24 mouse cellular contexts compared by ENCODE assay signal in the genomic region with DNA sequence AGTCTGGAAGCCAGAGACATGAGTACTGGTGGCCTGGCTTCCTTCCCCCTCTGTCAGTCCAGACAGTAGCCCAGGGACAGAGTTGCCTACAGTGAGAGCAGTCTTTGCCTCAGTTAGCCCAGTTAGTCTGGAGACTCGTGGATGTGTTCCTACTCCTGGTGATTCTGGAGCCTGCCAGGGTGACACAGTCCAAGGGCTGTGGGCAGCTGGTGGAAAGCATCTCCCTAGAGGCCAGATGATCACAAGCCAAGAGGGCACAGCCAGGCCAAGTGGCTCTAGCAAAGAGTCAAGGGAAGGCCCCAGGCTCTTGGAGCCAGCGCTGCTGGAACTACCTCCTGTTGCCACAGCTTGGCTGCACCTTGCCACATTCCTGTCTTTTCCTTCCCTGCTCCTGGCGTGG. TPM values are rescaled to one million over a fixed set of nuclear protein-coding genes. Genes with fewer than 3 reads are reported as not detected.
DNase-seq lines count a peak whose midpoint lies in the region; ATAC-seq lines count a peak whose summit lies in the region.
"Had no signal": no experiment of that assay in that cellular context is flagged by ENCODE, and none has a peak within 500 bp of the region (broad histone marks: within the 10 kb centered on the region; RNA-seq: fewer than 3 reads in every experiment).

No protein-coding gene starts in this region.

- 80% methylated on average over 3 of the region's 3 CpGs for WGBS in embryonic facial prominence, embryonic 13.5 days
- 73% methylated on average over 3 of the region's 3 CpGs for WGBS in embryonic facial prominence, embryonic 10.5 days
- WGBS in midbrain, embryonic 16.5 days = 87% methylated on average over 3 of the region's 3 CpGs

- H3K27me3 ChIP-seq in embryonic facial prominence, embryonic 13.5 days = no peaks in the 10 kb centered on the region
- H3K27me3 ChIP-seq in embryonic facial prominence, embryonic 10.5 days (replicated peaks; ENCODE audit: low read depth, poor library complexity, severe bottlenecking) = no peaks in the 10 kb centered on the region
- H3K27me3 ChIP-seq in midbrain, embryonic 16.5 days (ENCODE audit: control insufficient read depth, insufficient read depth, low read depth, low read length) = no peaks in the 10 kb centered on the region

- H3K9me3 ChIP-seq in embryonic facial prominence, embryonic 13.5 days = no peaks in the 10 kb centered on the region
- no peaks in the 10 kb centered on the region for H3K9me3 ChIP-seq in embryonic facial prominence, embryonic 10.5 days
- no peaks in the 10 kb centered on the region for H3K9me3 ChIP-seq in midbrain, embryonic 16.5 days (replicated peaks; ENCODE audit: control insufficient read depth, low read length, poor library complexity, severe bottlenecking)
- H3K9me3 ChIP-seq: hindbrain, embryonic 10.5 days had no signal

- H3K27ac ChIP-seq in embryonic facial prominence, embryonic 13.5 days = no peak overlapping the region
- H3K27ac ChIP-seq in embryonic facial prominence, embryonic 10.5 days (replicated peaks) = no peak overlapping the region
- no peak overlapping the region for H3K27ac ChIP-seq in midbrain, embryonic 16.5 days (ENCODE audit: low read length)
- H3K27ac ChIP-seq: hindbrain, embryonic 10.5 days; layer of hippocampus, adult 2 months had no signal

- no peaks in the 10 kb centered on the region for H3K4me1 ChIP-seq in embryonic facial prominence, embryonic 13.5 days
- H3K4me1 ChIP-seq in embryonic facial prominence, embryonic 10.5 days = 0 out of 2 replicates have a peak, but pooled peaks cover 2% of the 10 kb centered on the region
- H3K4me1 ChIP-seq in midbrain, embryonic 16.5 days (ENCODE audit: control insufficient read depth, insufficient read depth, low read length) = no peaks in the 10 kb centered on the region
- H3K4me1 ChIP-seq: hindbrain, embryonic 10.5 days had no signal

- no peak overlapping the region for H3K4me3 ChIP-seq in embryonic facial prominence, embryonic 13.5 days
- H3K4me3 ChIP-seq in embryonic facial prominence, embryonic 10.5 days = no peak overlapping the region
- H3K4me3 ChIP-seq in midbrain, embryonic 16.5 days (ENCODE audit: low read depth, low read length) = no peak overlapping the region
- H3K4me3 ChIP-seq: hindbrain, embryonic 10.5 days; layer of hippocampus, adult 2 months had no signal

- no peak for ATAC-seq in embryonic facial prominence, embryonic 13.5 days (ENCODE audit: insufficient number of reproducible peaks, insufficient read depth, low FRiP score, low TSS enrichment, low read depth)
- no peak for ATAC-seq in midbrain, embryonic 16.5 days
- no peak for ATAC-seq in granulocyte monocyte progenitor cell, adult 5-6 weeks (replicated peaks; ENCODE audit: poor library complexity, severe bottlenecking)
- ATAC-seq: forebrain, postnatal 0 days; inflammation-experienced regulatory T-cells, adult 6 months had no signal

- DNase-seq in embryonic facial prominence, embryonic 10.5 days (ENCODE audit: low spot score) = no peak
- peak; percentile 27 to 43 for DNase-seq in adrenal gland, postnatal 36 days
- peak; percentile 43 for DNase-seq in cerebellum, adult 9-10 months
- DNase-seq in gastrocnemius, adult 8-10 months (ENCODE audit: low spot score in 2 of 2) = peak; percentile 25 to 61
- no peak for DNase-seq in left cerebral cortex, adult 9 months (ENCODE audit: low spot score in 2 of 2)
- DNase-seq: B cell, adult 2 months; forebrain, postnatal 0 days; liver; lung, embryonic 14.5 days; lung, postnatal 4 days; thymus, postnatal 36 days had no signal

- H3K36me3 ChIP-seq in embryonic facial prominence, embryonic 13.5 days = peaks cover 72% of the 10 kb centered on the region
- peaks cover 82% of the 10 kb centered on the region for H3K36me3 ChIP-seq in embryonic facial prominence, embryonic 10.5 days (replicated peaks)
- peaks cover 17% of the 10 kb centered on the region; the same call in 1 of the 2 replicates for H3K36me3 ChIP-seq in midbrain, embryonic 16.5 days (ENCODE audit: control insufficient read depth, insufficient read depth, low read length)

- H3K4me2 ChIP-seq in embryonic facial prominence, embryonic 13.5 days = no peak overlapping the region
- H3K4me2 ChIP-seq in midbrain, embryonic 16.5 days (ENCODE audit: low read length) = no peak overlapping the region
- H3K4me2 ChIP-seq: lung, embryonic 14.5 days; midbrain, embryonic 11.5 days had no signal

- peak overlapping the region; percentile 27; the same call in 1 of the 2 replicates for H3K9ac ChIP-seq in embryonic facial prominence, embryonic 13.5 days
- no peak overlapping the region for H3K9ac ChIP-seq in midbrain, embryonic 16.5 days (ENCODE audit: low read depth, low read length)
- H3K9ac ChIP-seq: forebrain, postnatal 0 days; lung, embryonic 14.5 days had no signal

RNA-seq across cellular contexts. Expression of gene Upk3b, which starts 12.6 kb away (rescaled TPM):
- polyA plus RNA-seq in embryonic facial prominence, embryonic 13.5 days (2015; fragmentation: Nextera tagmentation; extraction: Ambion mirVana) = 0.06 and 0.29 TPM in 2 replicates
- 0.32 and 0.78 TPM in 2 replicates for polyA plus RNA-seq in embryonic facial prominence, embryonic 10.5 days (2016; fragmentation: Nextera tagmentation; extraction: Ambion mirVana)
- 1 to 10 TPM; 5.3 to 6.8 TPM for total RNA-seq in adrenal gland, postnatal 36 days (2021)
- not detected for total RNA-seq in gastrocnemius, adult 8-10 months (2022)
- 0.05 TPM in 1 of 2 replicates, not detected in the other for polyA plus RNA-seq in midbrain, embryonic 16.5 days (2015; fragmentation: Nextera tagmentation; extraction: Ambion mirVana)
- total RNA-seq in granulocyte monocyte progenitor cell, adult 5-6 weeks (2014; fragmentation: Nextera tagmentation) = not detected in 2 replicates
- 0.04 TPM in 1 of 2 replicates, not detected in the other for total RNA-seq in granulocyte monocyte progenitor cell, adult 5-6 weeks (2017)
- total RNA-seq: layer of hippocampus, adult 2 months; left cerebral cortex, postnatal 14 days had no signal
- polyA plus RNA-seq: cortical plate, adult 2 months; forebrain, postnatal 0 days; midbrain, embryonic 11.5 days; neural tube, embryonic 14.5 days had no signal

RNA-seq across cellular contexts. Expression of gene Upk3bl, which starts 28.6 kb away (rescaled TPM):
- polyA plus RNA-seq in embryonic facial prominence, embryonic 13.5 days (2015; fragmentation: Nextera tagmentation; extraction: Ambion mirVana) = 6.2 and 6.3 TPM in 2 replicates
- 6.0 and 6.7 TPM in 2 replicates for polyA plus RNA-seq in embryonic facial prominence, embryonic 10.5 days (2016; fragmentation: Nextera tagmentation; extraction: Ambion mirVana)
- total RNA-seq in adrenal gland, postnatal 36 days (2021) = not detected
- not detected for total RNA-seq in gastrocnemius, adult 8-10 months (2022)
- polyA plus RNA-seq in midbrain, embryonic 16.5 days (2015; fragmentation: Nextera tagmentation; extraction: Ambion mirVana) = 0.19 TPM in 1 of 2 replicates, not detected in the other
- total RNA-seq in granulocyte monocyte progenitor cell, adult 5-6 weeks (2014; fragmentation: Nextera tagmentation) = 5.6 TPM in 1 of 2 replicates, not detected in the other
- 1.7 TPM in 1 of 2 replicates, not detected in the other for total RNA-seq in granulocyte monocyte progenitor cell, adult 5-6 weeks (2017)
- total RNA-seq: forebrain, postnatal 0 days; heart, adult 18-20 months; layer of hippocampus, adult 2 months; left cerebral cortex, postnatal 14 days had no signal
- polyA plus RNA-seq: forebrain, postnatal 0 days; inflammation-experienced regulatory T-cells, adult 6 months; neural tube, embryonic 14.5 days had no signal

RNA-seq across cellular contexts. Expression of gene Dtx2, which starts 31.1 kb away (rescaled TPM):
- 31.0 and 34.8 TPM in 2 replicates for polyA plus RNA-seq in embryonic facial prominence, embryonic 13.5 days (2015; fragmentation: Nextera tagmentation; extraction: Ambion mirVana)
- polyA plus RNA-seq in embryonic facial prominence, embryonic 10.5 days (2016; fragmentation: Nextera tagmentation; extraction: Ambion mirVana) = 38.5 and 39.2 TPM in 2 replicates
- total RNA-seq in adrenal gland, postnatal 36 days (2021) = 10 to 100 TPM; 13.3 to 17.1 TPM
- 1 to 10 TPM; 6.4 to 7.8 (median 7.1) TPM for total RNA-seq in gastrocnemius, adult 8-10 months (2022)
- 24.0 and 26.1 TPM in 2 replicates for polyA plus RNA-seq in midbrain, embryonic 16.5 days (2015; fragmentation: Nextera tagmentation; extraction: Ambion mirVana)
- total RNA-seq in granulocyte monocyte progenitor cell, adult 5-6 weeks (2014; fragmentation: Nextera tagmentation) = 17.1 and 20.2 TPM in 2 replicates
- 6.4 and 8.1 TPM in 2 replicates for total RNA-seq in granulocyte monocyte progenitor cell, adult 5-6 weeks (2017)

RNA-seq across cellular contexts. Expression of gene Zp3, which starts 45.8 kb away (rescaled TPM):
- polyA plus RNA-seq in embryonic facial prominence, embryonic 13.5 days (2015; fragmentation: Nextera tagmentation; extraction: Ambion mirVana) = not detected in 2 replicates
- polyA plus RNA-seq in embryonic facial prominence, embryonic 10.5 days (2016; fragmentation: Nextera tagmentation; extraction: Ambion mirVana) = not detected in 2 replicates
- not detected for total RNA-seq in adrenal gland, postnatal 36 days (2021)
- not detected for total RNA-seq in gastrocnemius, adult 8-10 months (2022)
- polyA plus RNA-seq in midbrain, embryonic 16.5 days (2015; fragmentation: Nextera tagmentation; extraction: Ambion mirVana) = 0.23 TPM in 1 of 2 replicates, not detected in the other
- not detected in 2 replicates for total RNA-seq in granulocyte monocyte progenitor cell, adult 5-6 weeks (2014; fragmentation: Nextera tagmentation)
- total RNA-seq in granulocyte monocyte progenitor cell, adult 5-6 weeks (2017) = not detected in 2 replicates
- total RNA-seq: heart, adult 18-20 months; layer of hippocampus, adult 2 months; left cerebral cortex, postnatal 14 days had no signal
- polyA plus RNA-seq: cortical plate, adult 2 months; heart, embryonic 14.5 days; hindbrain, embryonic 10.5 days; inflammation-experienced regulatory T-cells, adult 6 months; kidney, embryonic 14.5 days; lung, embryonic 14.5 days; midbrain, embryonic 11.5 days had no signal

RNA-seq across cellular contexts. Expression of gene Ssc4d, which starts 51.4 kb away (rescaled TPM):
- polyA plus RNA-seq in embryonic facial prominence, embryonic 13.5 days (2015; fragmentation: Nextera tagmentation; extraction: Ambion mirVana) = 3.9 TPM in 2 replicates
- 3.1 and 4.0 TPM in 2 replicates for polyA plus RNA-seq in embryonic facial prominence, embryonic 10.5 days (2016; fragmentation: Nextera tagmentation; extraction: Ambion mirVana)
- total RNA-seq in adrenal gland, postnatal 36 days (2021) = 1 to 10 TPM; 2.3 to 3.3 TPM
- under 1 TPM in 3 of 4 experiments, not detected in 1; 0.29 to 0.65 (median 0.53) TPM for total RNA-seq in gastrocnemius, adult 8-10 months (2022)
- polyA plus RNA-seq in midbrain, embryonic 16.5 days (2015; fragmentation: Nextera tagmentation; extraction: Ambion mirVana) = 1.8 and 1.9 TPM in 2 replicates
- total RNA-seq in granulocyte monocyte progenitor cell, adult 5-6 weeks (2014; fragmentation: Nextera tagmentation) = 1.8 and 5.0 TPM in 2 replicates
- 0.90 TPM in 1 of 2 replicates, not detected in the other for total RNA-seq in granulocyte monocyte progenitor cell, adult 5-6 weeks (2017)

Comparison
In these comparisons a context has a peak if more than half of its experiments do, and no peak if none do; other contexts are left out.
1. DNase-seq: peak in adrenal gland, postnatal 36 days (2 of 2), cerebellum, adult 9-10 months (single experiment) and gastrocnemius, adult 8-10 months (2 of 2); none in embryonic facial prominence, embryonic 10.5 days (single experiment) and left cerebral cortex, adult 9 months (0 of 2).
2. RNA of gene Upk3b, which starts 12.6 kb away (total RNA-seq): 5.3 to 6.8 TPM in adrenal gland, postnatal 36 days; not detected in gastrocnemius, adult 8-10 months and 0.04 TPM in granulocyte monocyte progenitor cell, adult 5-6 weeks; every median in the first group is over 4 times any median in the second.